ENCODE assay signal across 7 mouse cellular contexts in genomic region chr17:25893975-25894617, GRCm38 (mm10). TPM values are rescaled to one million over a fixed set of nuclear protein-coding genes. Genes with fewer than 3 reads are reported as not detected.
DNase-seq lines count a peak whose midpoint lies in the region; ATAC-seq and TF ChIP-seq lines count a peak whose summit lies in the region.

No protein-coding gene starts in this region.

- no peak overlapping the region for H3K4me3 ChIP-seq in ES-Bruce4 (ENCODE audit: low read depth, low read length)
- H3K4me3 ChIP-seq in heart, embryonic 16.5 days (ENCODE audit: low read length): no peak overlapping the region

- H3K9me3 ChIP-seq in ES-Bruce4 (replicated peaks; ENCODE audit: control insufficient read depth, insufficient read depth, low read length, poor library complexity, severe bottlenecking): no peaks in the 10 kb centered on the region
- H3K9me3 ChIP-seq in heart, embryonic 16.5 days (replicated peaks; ENCODE audit: control insufficient read depth, low read length): no peaks in the 10 kb centered on the region

- 0 out of 2 replicates have a peak, but pooled peaks have one; percentile 47 for TF ChIP-seq EP300 in ES-Bruce4 (IDR thresholded peaks at IDR 0.05; ENCODE audit: insufficient read depth, low read depth, low read length)

- H3K9ac ChIP-seq in ES-Bruce4 (ENCODE audit: low read depth, poor library complexity, severe bottlenecking): no peak overlapping the region
- H3K9ac ChIP-seq in heart, embryonic 16.5 days (ENCODE audit: low read length): no peak overlapping the region

- peak; percentile 99 for TF ChIP-seq CTCF in ES-Bruce4 (IDR thresholded peaks at IDR 0.05; ENCODE audit: low read depth, low read length)

- H3K27ac ChIP-seq in ES-Bruce4 (ENCODE audit: insufficient read depth, low read length): no peak overlapping the region
- H3K27ac ChIP-seq in heart, embryonic 16.5 days (ENCODE audit: low read length): no peak overlapping the region

- no peak overlapping the region for H3K4me2 ChIP-seq in heart, embryonic 16.5 days (ENCODE audit: low read depth, low read length)

- WGBS in heart, embryonic 16.5 days: 34% methylated on average over 2 of the region's 2 CpGs

- H3K27me3 ChIP-seq in ES-Bruce4 (ENCODE audit: control insufficient read depth, insufficient read depth, low read length, poor library complexity, severe bottlenecking): no peaks in the 10 kb centered on the region
- H3K27me3 ChIP-seq in heart, embryonic 16.5 days (ENCODE audit: control insufficient read depth, insufficient read depth, low read length): no peaks in the 10 kb centered on the region

- peak; percentile 84 for DNase-seq in embryo, embryonic 10.5 days (ENCODE audit: low spot score)
- DNase-seq in kidney, postnatal 14 days: peak; percentile 80
- DNase-seq in lung, postnatal 14 days: peak; percentile 79
- peak; percentile 88 for DNase-seq in retina, postnatal 1 day

- no peak for TF ChIP-seq POLR2A in ES-Bruce4 (IDR thresholded peaks at IDR 0.05; ENCODE audit: insufficient read depth, low read length)

- peak; percentile 36 for ATAC-seq in activated CD4-positive, CD25-positive, alpha-beta regulatory T cell, adult 4 months
- ATAC-seq in heart, embryonic 16.5 days (replicated peaks; ENCODE audit: extremely low read depth, insufficient read depth, low FRiP score): peak; percentile 83

- peaks cover 3% of the 10 kb centered on the region; the same call in 1 of the 2 replicates for H3K36me3 ChIP-seq in ES-Bruce4 (ENCODE audit: control insufficient read depth, insufficient read depth, low read length, poor library complexity, severe bottlenecking)
- 0 out of 2 replicates have a peak, but pooled peaks cover 7% of the 10 kb centered on the region for H3K36me3 ChIP-seq in heart, embryonic 16.5 days (ENCODE audit: control insufficient read depth, insufficient read depth)

- peaks cover 1% of the 10 kb centered on the region for H3K4me1 ChIP-seq in ES-Bruce4 (ENCODE audit: control insufficient read depth, insufficient read depth, low read length)
- 0 out of 2 replicates have a peak, but pooled peaks cover 2% of the 10 kb centered on the region for H3K4me1 ChIP-seq in heart, embryonic 16.5 days (ENCODE audit: control insufficient read depth, insufficient read depth, low read length)

RNA-seq across cellular contexts. Expression of gene Wfikkn1, which starts 13.4 kb away (rescaled TPM):
- polyA plus RNA-seq in ES-Bruce4 (2011; ENCODE audit: insufficient read depth, insufficient read length, low read depth, missing spikeins): 0.37 and 0.69 TPM in 2 replicates
- under 1 TPM; 0.48 to 0.82 TPM for polyA plus RNA-seq in activated CD4-positive, CD25-positive, alpha-beta regulatory T cell, adult 4 months (2017; shearing (Covaris generic))
- polyA plus RNA-seq in heart, embryonic 16.5 days (2015; fragmentation: Nextera tagmentation; extraction: Ambion mirVana): 0.30 and 0.41 TPM in 2 replicates

RNA-seq across cellular contexts. Expression of gene Mettl26, which starts 19.2 kb away (rescaled TPM):
- 27.9 and 32.6 TPM in 2 replicates for polyA plus RNA-seq in ES-Bruce4 (2011; ENCODE audit: insufficient read depth, insufficient read length, low read depth, missing spikeins)
- polyA plus RNA-seq in activated CD4-positive, CD25-positive, alpha-beta regulatory T cell, adult 4 months (2017; shearing (Covaris generic)): 100 to 1,000 TPM in 1 of 2 experiments, 10 to 100 TPM in 1; 88.3 to 119 TPM
- polyA plus RNA-seq in heart, embryonic 16.5 days (2015; fragmentation: Nextera tagmentation; extraction: Ambion mirVana): 35.1 and 37.1 TPM in 2 replicates

RNA-seq across cellular contexts. Expression of gene Rab40c, which starts 25.4 kb away (rescaled TPM):
- 21.3 and 22.7 TPM in 2 replicates for polyA plus RNA-seq in ES-Bruce4 (2011; ENCODE audit: insufficient read depth, insufficient read length, low read depth, missing spikeins)
- 1 to 10 TPM; 5.1 to 5.6 TPM for polyA plus RNA-seq in activated CD4-positive, CD25-positive, alpha-beta regulatory T cell, adult 4 months (2017; shearing (Covaris generic))
- 14.5 and 18.7 TPM in 2 replicates for polyA plus RNA-seq in heart, embryonic 16.5 days (2015; fragmentation: Nextera tagmentation; extraction: Ambion mirVana)

RNA-seq across cellular contexts. Expression of gene Mcrip2, which starts 25.5 kb away (rescaled TPM):
- polyA plus RNA-seq in ES-Bruce4 (2011; ENCODE audit: insufficient read depth, insufficient read length, low read depth, missing spikeins): 6.1 and 8.3 TPM in 2 replicates
- polyA plus RNA-seq in activated CD4-positive, CD25-positive, alpha-beta regulatory T cell, adult 4 months (2017; shearing (Covaris generic)): 1 to 10 TPM; 2.2 to 6.9 TPM
- polyA plus RNA-seq in heart, embryonic 16.5 days (2015; fragmentation: Nextera tagmentation; extraction: Ambion mirVana): 225 and 234 TPM in 2 replicates

RNA-seq across cellular contexts. Expression of gene Wdr90, which starts 32.8 kb away (rescaled TPM):
- polyA plus RNA-seq in ES-Bruce4 (2011; ENCODE audit: insufficient read depth, insufficient read length, low read depth, missing spikeins): 10.5 and 11.6 TPM in 2 replicates
- 1 to 10 TPM; 3.8 to 8.3 TPM for polyA plus RNA-seq in activated CD4-positive, CD25-positive, alpha-beta regulatory T cell, adult 4 months (2017; shearing (Covaris generic))
- polyA plus RNA-seq in heart, embryonic 16.5 days (2015; fragmentation: Nextera tagmentation; extraction: Ambion mirVana): 13.1 and 15.0 TPM in 2 replicates
